Mouse (Mus musculus): ENCODE measurements at regions not wholly inside any gene's neighbourhood (a gene's known extent, or its start where the extent isn't known, plus 50 kb on each side); places are given as distances from the start of the nearest gene placed in this dataset.

GRCm38 (mm10) chr10:99697696-99698095 lies 61.8 kb downstream of the Csl start:
- TF ChIP-seq EP300 (IDR thresholded peaks at IDR 0.05; ENCODE audit: insufficient read depth, low read depth, low read length) (no peak), CTCF (IDR thresholded peaks at IDR 0.05; ENCODE audit: low read depth, low read length) (no peak)

Data from ES-Bruce4 (cell line).